Mouse (Mus musculus): Measurements from ENCODE around the gene Bbc3. TPM values are rescaled to one million over a fixed set of nuclear protein-coding genes. Genes with fewer than 3 reads are reported as not detected.

Bbc3 gene
- total RNA-seq, 2 experiments from 2014 or later, result 3.1 to 5.0 TPM

DNA sequence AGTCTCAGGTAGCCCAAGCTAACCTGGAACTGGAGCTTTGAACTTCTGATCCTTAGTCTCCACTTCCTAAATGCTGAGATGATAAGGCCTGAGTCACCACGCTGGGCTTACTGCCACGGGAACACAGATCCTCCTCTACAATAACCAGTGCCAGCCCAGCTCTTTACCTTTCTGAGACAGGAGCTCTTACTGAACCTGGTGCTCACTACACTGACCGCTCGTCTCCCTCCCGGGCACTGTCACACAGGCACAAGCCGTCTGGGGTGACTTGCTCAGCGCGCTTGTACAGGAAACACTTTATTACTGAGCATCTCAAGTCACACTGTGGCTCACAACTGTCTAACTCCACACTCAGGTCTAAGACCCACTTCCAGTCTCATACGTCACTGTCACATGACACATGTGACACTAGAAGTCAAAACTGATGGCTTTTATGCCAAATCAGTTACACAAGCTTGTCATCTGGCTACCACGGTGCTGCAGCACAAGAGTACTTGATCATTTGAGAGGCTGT lies 58.0 kb downstream of the Bbc3 start:
- DNase-seq, result peak in 1 of 2 experiments; percentile 22
- intact Hi-C loops (cut with DNase I), result loop anchor here (2.0 kb wide), 1 partner anchor 37 kb away; no protein-coding TSS in a partner anchor

DNA sequence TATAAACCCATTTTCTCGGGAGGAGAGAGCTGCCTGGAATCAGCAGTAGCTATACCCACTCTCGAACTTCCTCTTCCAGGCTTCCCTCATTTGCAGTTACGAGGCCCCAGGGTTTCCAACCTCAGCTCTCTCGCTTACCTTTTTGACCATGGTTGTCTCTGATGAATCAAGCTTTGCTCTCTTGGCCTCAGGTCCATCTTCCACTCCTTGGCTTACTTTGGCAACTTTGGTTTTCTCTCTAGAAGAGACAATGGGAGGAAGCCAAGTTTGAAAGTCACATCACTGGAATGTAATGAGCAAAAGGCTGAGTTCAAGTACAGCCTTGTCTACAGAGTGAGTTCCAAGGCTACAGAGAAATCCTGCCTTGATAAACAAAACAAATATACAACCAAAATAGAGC lies 58.5 kb downstream of the Bbc3 start:
- intact Hi-C loops (cut with DNase I), result loop anchor here (2.0 kb wide), 1 partner anchor 38 kb away; no protein-coding TSS in a partner anchor
- no peak for DNase-seq

Other genes with a start within 250 kb of the Bbc3 start
- not detected for gene Zfp541, start 246.6 kb upstream of the Bbc3 start, total RNA-seq (2021)
- gene Napa, start 209.9 kb upstream of the Bbc3 start, total RNA-seq (2021), result 10 to 100 TPM; 81.3 to 84.7 TPM
- gene Kptn, start 188.5 kb upstream of the Bbc3 start, total RNA-seq (2021), result 10 to 100 TPM; 23.0 to 23.1 TPM
- 1 to 10 TPM in 1 of 2 experiments, under 1 TPM in 1; 0.67 to 1.1 TPM for gene Slc8a2, start 178.6 kb upstream of the Bbc3 start, total RNA-seq (2021)
- 1 to 10 TPM; 3.9 to 4.9 TPM for gene Meis3, start 133.3 kb upstream of the Bbc3 start, total RNA-seq (2021)
- 1 to 10 TPM; 7.9 to 8.7 TPM for gene Dhx34, start 86.4 kb upstream of the Bbc3 start, total RNA-seq (2021)
- gene C5ar2, start 64.2 kb upstream of the Bbc3 start, total RNA-seq (2021), result 1 to 10 TPM; 1.2 to 1.7 TPM
- gene C5ar1, start 48.9 kb upstream of the Bbc3 start, total RNA-seq (2021), result 1 to 10 TPM; 6.4 to 7.8 TPM
- gene Inafm1, start 34.8 kb upstream of the Bbc3 start, total RNA-seq (2021), result 10 to 100 TPM; 17.0 to 17.8 TPM
- gene Ccdc9, start 21.6 kb upstream of the Bbc3 start, total RNA-seq (2021), result 10 to 100 TPM; 34.6 to 36.9 TPM
- gene Sae1, start 79.4 kb downstream of the Bbc3 start, total RNA-seq (2021), result 10 to 100 TPM; 33.6 to 35.7 TPM
- gene Zc3h4, start 92.5 kb downstream of the Bbc3 start, total RNA-seq (2021), result 10 to 100 TPM; 28.9 to 37.8 TPM
- 10 to 100 TPM; 79.4 to 89.8 TPM for gene Tmem160, start 144.4 kb downstream of the Bbc3 start, total RNA-seq (2021)
- gene Npas1, start 169.3 kb downstream of the Bbc3 start, total RNA-seq (2021), result not detected